Mouse (Mus musculus) E14TG2a.4 (cell line): ENCODE measurements around the gene Kcnn4.

Experiments
- H3K27me3 ChIP-seq: 2 replicates; pipeline ENCODE4 v1.6.1; 2014; ENCODE audit warnings: low read length, control low read depth; ENCODE audit not compliant: insufficient read depth
- H3K36me3 ChIP-seq: 2 replicates; pipeline ENCODE4 v1.6.1; 2014; ENCODE audit warnings: low read length, control low read depth; ENCODE audit not compliant: insufficient read depth
- H3K4me1 ChIP-seq: replicated peaks from 2 replicates; pipeline ENCODE4 v1.6.1; 2014; ENCODE audit warnings: low read depth, low read length, control low read depth
- H3K4me3 ChIP-seq: replicated peaks from 2 replicates; pipeline ENCODE4 v1.5.1; 2014; ENCODE audit warnings: mild to moderate bottlenecking, low read length
- H3K9me3 ChIP-seq: 2 replicates; pipeline ENCODE4 v1.6.1; 2014; ENCODE audit warnings: low read length, control low read depth
- CTCF ChIP-seq: conservative IDR thresholded peaks from 2 replicates; pipeline ENCODE4 v1.5.1; 2014; ENCODE audit warnings: low read length
- NANOG ChIP-seq: IDR thresholded peaks from 2 replicates; pipeline ENCODE4 v1.6.1; 2014; ENCODE audit warnings: borderline replicate concordance, low read length, mixed read lengths
- POU5F1 ChIP-seq: IDR thresholded peaks from 2 replicates; pipeline ENCODE4 v1.6.1; 2014; ENCODE audit warnings: low read length, borderline replicate concordance

The Kcnn4 gene

DNA sequence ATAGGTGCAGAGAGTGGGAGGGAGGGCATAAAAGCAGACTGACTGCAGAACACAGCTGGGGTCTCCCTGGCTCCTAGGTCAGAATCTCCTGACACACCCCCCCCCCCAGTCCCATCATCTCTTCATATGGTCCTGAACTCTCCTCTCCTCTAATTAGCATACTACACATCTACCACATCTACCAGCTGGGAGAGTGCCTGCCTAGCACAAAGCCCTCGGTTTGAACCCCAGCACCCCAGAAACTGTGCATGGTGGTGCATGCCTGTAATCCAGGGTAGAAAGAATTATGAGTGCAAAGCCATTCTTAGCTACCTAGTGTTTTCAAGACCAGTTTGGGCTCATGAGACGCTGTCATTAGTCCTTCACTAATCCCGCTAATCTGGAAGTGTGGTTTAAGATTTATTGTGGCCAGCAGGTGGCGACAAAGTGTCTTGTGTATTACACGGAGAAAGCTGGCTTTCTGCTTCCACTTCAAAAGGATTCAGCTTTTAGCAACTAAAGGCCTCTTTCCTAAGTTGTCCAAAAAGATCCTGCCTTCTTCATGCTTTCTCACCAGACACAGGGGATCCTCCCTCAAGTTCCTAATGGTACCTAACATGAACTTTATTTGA lies 34.3 kb upstream of the Kcnn4 start:
- H3K4me1 ChIP-seq = peaks cover 11% of the 10 kb centered on the region; the same call in 1 of the 2 replicates
- no peaks in the 10 kb centered on the region for H3K36me3 ChIP-seq
- H3K9me3 ChIP-seq = 0 out of 2 replicates have a peak, but pooled peaks cover 5% of the 10 kb centered on the region
- no peak for TF ChIP-seq POU5F1
- peak; percentile 52 for TF ChIP-seq CTCF
- no peak overlapping the region for H3K4me3 ChIP-seq
- H3K27me3 ChIP-seq = peaks cover 44% of the 10 kb centered on the region

DNA sequence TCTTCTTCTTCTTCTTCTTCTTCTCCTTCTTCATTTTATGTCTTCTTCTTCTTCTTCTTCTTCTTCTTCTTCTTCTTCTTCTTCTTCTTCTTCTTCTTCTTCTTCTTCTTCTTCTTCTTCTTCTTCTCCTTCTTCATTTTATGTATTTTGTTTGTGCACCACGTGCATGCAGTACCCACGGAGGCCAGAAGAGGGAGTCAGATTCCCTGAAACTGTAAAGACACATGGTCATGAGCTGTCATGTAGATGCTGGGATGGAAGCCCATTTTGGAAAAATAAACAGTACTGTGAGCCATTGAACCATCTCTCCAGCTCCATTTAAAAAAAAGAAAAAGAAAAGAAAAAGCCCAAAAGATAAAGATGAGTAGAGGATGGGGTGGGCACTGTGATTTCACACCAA lies 31.8 kb upstream of the Kcnn4 start:
- H3K36me3 ChIP-seq = no peaks in the 10 kb centered on the region
- H3K4me3 ChIP-seq = no peak overlapping the region

DNA sequence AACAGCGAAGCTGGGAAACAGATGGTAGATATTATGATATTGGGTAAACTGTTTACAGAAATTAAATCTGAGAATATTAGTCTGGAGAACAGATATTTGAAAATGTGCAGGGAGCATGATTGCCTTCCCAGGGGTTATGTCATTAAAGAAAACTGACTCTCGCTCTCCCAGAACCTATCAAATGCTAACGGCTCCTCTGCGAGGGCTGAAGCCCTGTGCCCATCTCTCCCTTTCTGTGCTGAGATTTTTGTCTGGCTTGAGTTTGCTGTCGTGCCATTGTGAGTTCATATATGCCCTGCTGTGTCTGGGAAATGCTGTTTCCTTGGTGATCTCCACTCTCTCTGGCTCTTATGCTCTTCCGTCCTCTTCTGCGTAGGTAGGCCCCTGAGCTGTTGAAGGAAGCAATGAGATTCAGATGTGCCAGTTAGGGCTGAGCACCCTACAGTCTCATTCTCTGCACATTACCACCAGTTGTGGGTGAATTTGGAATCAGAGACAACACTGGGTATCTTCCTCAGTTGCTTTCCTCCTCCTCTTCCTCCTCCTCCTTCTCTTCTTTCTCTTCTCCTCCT lies 26.3 kb upstream of the Kcnn4 start:
- TF ChIP-seq CTCF = no peak
- no peak for TF ChIP-seq NANOG
- TF ChIP-seq POU5F1 = no peak
- peaks cover 2% of the 10 kb centered on the region; the same call in 1 of the 2 replicates for H3K27me3 ChIP-seq
- H3K9me3 ChIP-seq = no peaks in the 10 kb centered on the region
- H3K36me3 ChIP-seq = no peaks in the 10 kb centered on the region
- H3K4me3 ChIP-seq = no peak overlapping the region
- H3K4me1 ChIP-seq = peaks cover 3% of the 10 kb centered on the region

More for the DNA sequence above, 31.8 kb upstream of the Kcnn4 start:
- H3K27me3 ChIP-seq = peaks cover 28% of the 10 kb centered on the region
- peaks cover 7% of the 10 kb centered on the region; the same call in 1 of the 2 replicates for H3K4me1 ChIP-seq
- no peaks in the 10 kb centered on the region for H3K9me3 ChIP-seq
- TF ChIP-seq CTCF (peak; percentile 53), POU5F1 (no peak)

DNA sequence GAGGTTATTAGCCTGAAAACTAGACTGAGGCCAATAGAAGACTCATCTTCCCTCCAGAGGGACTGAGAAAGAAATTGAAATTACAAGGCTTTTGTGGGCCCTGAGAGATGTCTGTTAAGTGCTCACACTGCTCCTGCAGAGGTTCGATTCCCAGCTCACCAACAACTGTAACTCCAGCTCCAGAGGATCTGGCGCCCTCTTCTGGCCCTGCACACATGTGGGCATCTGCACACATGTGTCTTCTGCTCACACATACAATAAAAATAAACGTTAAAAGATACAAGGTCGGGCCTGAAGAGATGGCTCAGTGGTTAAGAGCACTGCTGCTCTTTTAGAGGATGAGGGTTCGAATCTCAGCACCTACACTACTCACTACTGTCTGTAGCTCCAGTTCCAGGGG lies 23.6 kb upstream of the Kcnn4 start:
- peak; percentile 40 for TF ChIP-seq CTCF
- TF ChIP-seq POU5F1 = no peak
- TF ChIP-seq NANOG = no peak

DNA sequence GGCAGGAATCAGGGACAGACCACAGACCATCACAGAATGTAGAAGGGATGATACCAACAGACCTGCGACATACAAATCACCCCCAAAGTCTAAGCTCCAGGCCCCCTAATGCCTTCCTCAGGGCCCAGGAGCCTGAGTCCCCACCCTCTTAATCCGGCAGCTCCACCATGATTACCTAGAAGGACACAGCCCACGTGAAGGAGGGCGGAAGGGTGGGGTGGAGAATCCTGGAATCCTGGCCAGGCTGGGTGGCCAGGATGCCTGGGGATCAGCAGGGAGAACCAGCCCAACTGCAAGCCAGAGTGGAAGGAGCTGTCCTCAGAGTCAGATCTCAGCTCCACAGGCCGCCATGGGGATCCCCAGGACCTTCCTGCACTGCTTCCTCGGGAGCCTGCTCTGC lies 21.2 kb upstream of the Kcnn4 start, which contains the start of gene Lypd5:
Gene Lypd5 (plus strand): TSS at position 301 of the 400 bp plus-strand sequence.
- TF ChIP-seq CTCF = no peak
- no peak for TF ChIP-seq POU5F1
- no peak for TF ChIP-seq NANOG
- peaks cover 44% of the 10 kb centered on the region for H3K27me3 ChIP-seq
- peaks cover 15% of the 10 kb centered on the region for H3K4me1 ChIP-seq
- 0 out of 2 replicates have a peak within 1 kb of the TSS, but pooled peaks have one; percentile 20 for H3K4me3 ChIP-seq
- no peaks in the 10 kb centered on the region for H3K9me3 ChIP-seq
- no peaks in the 10 kb centered on the region for H3K36me3 ChIP-seq

More for the DNA sequence above, 23.6 kb upstream of the Kcnn4 start:
- Histone ChIP-seq H3K4me3 (no peak overlapping the region), H3K9me3 (no peaks in the 10 kb centered on the region), H3K36me3 (no peaks in the 10 kb centered on the region), H3K27me3 (peaks cover 19% of the 10 kb centered on the region), H3K4me1 (peaks cover 8% of the 10 kb centered on the region)

DNA sequence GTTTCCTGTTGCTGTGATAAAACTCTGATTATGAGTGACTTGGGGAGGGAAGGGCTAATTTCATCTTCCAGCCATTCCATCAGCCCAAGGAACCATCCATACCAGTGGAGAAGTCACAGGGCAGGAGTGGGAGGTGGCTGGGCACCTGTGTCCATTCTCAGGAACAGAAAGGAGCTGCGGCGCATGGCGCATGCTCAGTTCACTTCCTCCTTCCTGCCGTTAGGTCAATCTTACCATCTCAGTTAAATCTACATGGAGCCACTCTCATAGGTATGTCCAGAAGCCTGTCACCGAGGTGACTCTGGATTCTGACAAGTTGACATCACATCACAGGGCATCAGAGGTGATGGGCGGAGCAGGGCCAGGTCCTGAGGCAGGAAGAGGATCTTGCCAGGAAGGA lies 14.4 kb upstream of the Kcnn4 start:
- H3K4me1 ChIP-seq = peaks cover 13% of the 10 kb centered on the region
- peaks cover 36% of the 10 kb centered on the region for H3K27me3 ChIP-seq
- TF ChIP-seq CTCF = no peak
- TF ChIP-seq POU5F1 = no peak
- TF ChIP-seq NANOG = no peak
- no peaks in the 10 kb centered on the region for H3K36me3 ChIP-seq
- H3K4me3 ChIP-seq = no peak overlapping the region
- H3K9me3 ChIP-seq = peaks cover 4% of the 10 kb centered on the region; the same call in 1 of the 2 replicates

DNA sequence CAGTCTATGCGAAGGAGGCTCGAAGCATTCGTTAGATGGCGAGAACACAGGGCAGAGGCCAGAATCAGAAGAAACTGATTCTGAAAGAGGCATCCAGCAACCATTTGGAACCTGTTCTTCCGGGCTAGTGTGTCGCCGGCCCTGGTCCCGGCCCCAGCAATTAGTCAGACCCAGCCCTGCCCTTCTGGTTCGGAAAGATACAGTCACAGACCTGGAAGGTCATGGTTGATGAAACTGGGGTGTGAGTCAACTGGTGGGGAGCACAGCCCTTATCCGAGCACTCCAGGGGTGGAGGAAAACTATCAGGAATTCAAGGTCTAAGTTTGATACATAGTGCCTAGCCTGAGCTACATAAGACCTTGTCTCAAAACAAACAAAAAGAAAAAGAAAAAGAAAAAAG lies 14.0 kb upstream of the Kcnn4 start:
- TF ChIP-seq POU5F1 (no peak), NANOG (no peak), CTCF (no peak)
- H3K27me3 ChIP-seq = peaks cover 34% of the 10 kb centered on the region
- no peak overlapping the region for H3K4me3 ChIP-seq
- peaks cover 13% of the 10 kb centered on the region for H3K4me1 ChIP-seq
- H3K36me3 ChIP-seq = no peaks in the 10 kb centered on the region
- H3K9me3 ChIP-seq = peaks cover 4% of the 10 kb centered on the region; the same call in 1 of the 2 replicates

DNA sequence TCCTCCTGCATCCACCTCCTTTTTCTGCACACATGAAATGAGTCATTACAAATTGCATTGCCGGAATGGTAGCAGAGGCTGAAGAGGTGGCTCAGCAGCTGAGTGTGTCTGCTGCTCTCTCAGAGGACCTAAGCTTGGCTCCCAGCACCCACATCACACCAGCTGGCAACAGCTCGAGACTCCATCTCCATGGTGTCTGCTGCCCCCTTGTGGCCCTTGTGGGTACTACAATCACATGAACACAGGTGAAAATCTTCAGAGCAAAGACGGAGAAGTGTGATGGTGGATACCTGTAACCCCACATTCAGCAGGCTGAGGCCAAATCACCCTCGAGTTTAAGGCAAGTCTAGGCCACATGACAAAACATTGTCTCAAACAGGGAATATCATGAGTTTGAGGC lies 12.2 kb upstream of the Kcnn4 start:
- Histone ChIP-seq H3K4me3 (no peak overlapping the region), H3K9me3 (peaks cover 4% of the 10 kb centered on the region; the same call in 1 of the 2 replicates), H3K27me3 (peaks cover 16% of the 10 kb centered on the region), H3K4me1 (peaks cover 6% of the 10 kb centered on the region), H3K36me3 (no peaks in the 10 kb centered on the region)
- TF ChIP-seq CTCF (peak; percentile 78), NANOG (no peak), POU5F1 (no peak)

DNA sequence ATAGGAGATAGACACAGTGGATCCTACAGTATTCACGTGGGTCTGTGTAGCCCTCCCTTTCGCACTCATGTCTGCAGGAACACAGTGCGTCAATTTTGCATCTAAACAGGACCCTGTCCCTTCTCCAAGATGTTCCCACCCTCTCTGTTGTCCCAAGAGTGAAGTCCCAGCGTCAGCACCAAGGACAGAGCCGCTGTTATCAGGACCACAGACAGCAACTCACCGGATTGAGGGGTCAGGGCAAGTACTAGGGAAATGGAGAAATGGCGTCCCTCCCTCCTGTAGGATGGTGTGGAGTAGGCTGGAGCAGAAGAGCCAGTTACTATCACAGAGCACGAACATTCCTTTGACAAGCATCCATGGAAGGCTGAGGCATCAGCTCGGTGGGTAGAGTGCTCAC lies 10.8 kb upstream of the Kcnn4 start:
- Histone ChIP-seq H3K36me3 (no peaks in the 10 kb centered on the region), H3K4me1 (peaks cover 6% of the 10 kb centered on the region), H3K4me3 (no peak overlapping the region), H3K9me3 (peaks cover 4% of the 10 kb centered on the region; the same call in 1 of the 2 replicates), H3K27me3 (peaks cover 13% of the 10 kb centered on the region)
- TF ChIP-seq NANOG (no peak), POU5F1 (no peak), CTCF (no peak)
